Mouse (Mus musculus) C2C12 (cell line): ENCODE data around the gene Mt4.

ENCODE experiments used
- CTCF ChIP-seq: IDR thresholded peaks from one replicate; pipeline ENCODE4 v1.5.1; 2011; ENCODE audit not compliant: control insufficient read depth, insufficient read depth, insufficient read length
- MYOD1 ChIP-seq: IDR thresholded peaks from one replicate; pipeline ENCODE4 v1.6.1; 2011; ENCODE audit warnings: low read depth; ENCODE audit not compliant: control insufficient read depth, insufficient read length

DNA sequence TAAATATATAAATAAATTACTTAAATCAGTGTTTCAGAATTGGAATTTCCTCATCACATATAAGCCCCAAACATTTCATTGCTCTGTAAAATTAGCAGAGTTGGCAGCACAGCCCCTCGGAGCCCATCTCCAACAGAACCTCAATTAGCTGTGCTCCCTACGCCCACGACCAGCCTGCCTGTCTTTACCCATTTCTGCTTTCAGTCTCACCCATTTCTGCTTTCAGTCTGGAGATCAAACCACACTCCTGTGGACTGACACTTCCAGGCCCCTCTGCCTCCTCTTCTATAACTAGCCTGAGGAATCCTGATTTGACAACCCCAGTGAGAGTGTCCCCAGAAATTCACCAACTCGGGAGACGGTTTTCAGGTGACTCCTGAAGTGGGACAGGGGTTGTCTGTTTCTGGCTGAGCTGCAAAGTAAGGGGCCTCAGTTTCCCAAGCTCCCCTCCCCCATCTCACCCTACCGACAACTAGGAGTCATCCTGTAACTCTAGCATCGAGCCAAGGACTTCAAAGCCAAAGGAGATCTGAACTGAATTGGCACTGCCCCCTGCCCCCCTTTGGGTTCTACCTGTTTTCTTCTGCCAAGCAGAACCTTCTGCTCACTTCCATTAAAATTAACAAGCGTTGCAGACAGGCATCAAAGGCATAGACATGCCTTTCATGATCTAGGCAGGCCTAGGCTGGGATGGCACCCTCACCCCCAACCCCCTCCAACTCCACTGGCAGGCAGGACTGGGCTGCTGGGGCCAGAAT lies 14.1 kb upstream of the Mt4 start:
- no peak for TF ChIP-seq CTCF
- TF ChIP-seq MYOD1: no peak
